Mouse (Mus musculus) brain, embryonic 14.5 days (tissue): ENCODE data around the gene Ppip5k1. TPM values are rescaled to one million over a fixed set of nuclear protein-coding genes. Genes with fewer than 3 reads are reported as not detected.

Experiments used
- DNase-seq: peaks from one replicate; pipeline ENCODE4 v3.0.0-alpha.2; 2011; ENCODE audit warnings: low read depth
- CTCF ChIP-seq: fragments of 200-500 bp; IDR thresholded peaks from 2 replicates; pipeline ENCODE4 v1.5.1; 2012; ENCODE audit warnings: inconsistent platforms, mild to moderate bottlenecking, moderate library complexity, borderline replicate concordance; ENCODE audit not compliant: insufficient read depth, insufficient read length; ENCODE audit errors: extremely low read depth
- POLR2A ChIP-seq: fragments of 200-500 bp; IDR thresholded peaks from 2 replicates; pipeline ENCODE4 v1.6.1; 2012; ENCODE audit warnings: mild to moderate bottlenecking, inconsistent platforms, borderline replicate concordance; ENCODE audit not compliant: poor library complexity, insufficient read depth, insufficient read length, severe bottlenecking; ENCODE audit errors: extremely low read depth
- polyA plus RNA-seq: library from polyadenylated mRNA; depleted of rRNA; stranded (reverse); fragments of >200 nt; gene quantifications from 2 replicates; pipeline ENCODE4 v1.2.3, GENCODE M21; 2012; rRNA removed

Gene Ppip5k1
- polyA plus RNA-seq, 1 experiment: 25.8 TPM

- DNase-seq: peak; percentile 99
Measured at GRCm38 (mm10) chr2:121271236-121271927, 83.8 kb downstream of the Ppip5k1 start, which contains the start of gene Trp53bp1. TSS of gene Trp53bp1 (minus strand) at chr2:121271407.

GRCm38 (mm10) chr2:121270521-121271235 lies 84.5 kb downstream of the Ppip5k1 start:
- peak; percentile 47 for DNase-seq
- TF ChIP-seq CTCF (no peak), POLR2A (no peak)

More at GRCm38 (mm10) chr2:121271236-121271927, 83.8 kb downstream of the Ppip5k1 start, which contains the start of gene Trp53bp1:
- TF ChIP-seq POLR2A: peak; percentile 60; the same call in 1 of the 2 replicates
- TF ChIP-seq CTCF: no peak

DNA sequence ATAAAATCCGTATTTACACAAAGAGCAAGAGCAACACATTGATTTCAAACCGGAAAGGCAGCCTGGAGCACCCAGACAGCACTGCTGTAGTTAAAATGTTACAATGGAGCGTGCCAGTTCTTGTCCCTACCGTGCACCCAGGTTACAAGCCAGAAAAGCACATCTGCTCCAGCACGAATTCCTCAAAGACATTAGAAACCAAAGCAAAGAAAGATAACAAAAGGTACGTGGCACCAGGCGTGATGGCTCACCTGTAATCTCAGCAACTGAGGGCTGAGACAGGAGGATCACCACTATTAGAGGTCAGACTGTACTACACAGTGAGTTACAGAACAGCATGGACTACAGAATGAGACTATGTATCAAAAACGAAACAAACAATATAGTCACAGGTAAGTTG lies 86.8 kb downstream of the Ppip5k1 start:
- DNase-seq: no peak
- TF ChIP-seq POLR2A (no peak), CTCF (no peak)

Other genes starting within 250 kb of the Ppip5k1 start
- gene Tgm7, start 245.6 kb downstream of the Ppip5k1 start, polyA plus RNA-seq: 0.04 and 0.05 TPM in 2 replicates
- 22.8 and 24.2 TPM in 2 replicates for gene Adal, start 215.0 kb downstream of the Ppip5k1 start, polyA plus RNA-seq
- gene Lcmt2, start 214.7 kb downstream of the Ppip5k1 start, polyA plus RNA-seq: 11.5 and 12.9 TPM in 2 replicates
- gene Tubgcp4, start 184.7 kb downstream of the Ppip5k1 start, polyA plus RNA-seq: 50.9 and 67.7 TPM in 2 replicates
- 4.9 and 6.3 TPM in 2 replicates for gene Zscan29, start 184.3 kb downstream of the Ppip5k1 start, polyA plus RNA-seq
- 142 and 175 TPM in 2 replicates for gene Trp53bp1, start 84.0 kb downstream of the Ppip5k1 start, polyA plus RNA-seq
- gene Map1a, start 65.8 kb downstream of the Ppip5k1 start, polyA plus RNA-seq: 13.7 and 23.4 TPM in 2 replicates
- 39.0 and 49.9 TPM in 2 replicates for gene Ckmt1, start 2.3 kb upstream of the Ppip5k1 start, polyA plus RNA-seq
- 0.04 TPM in 1 of 2 replicates, not detected in the other for gene Strc, start 31.8 kb upstream of the Ppip5k1 start, polyA plus RNA-seq
- 168 and 174 TPM in 2 replicates for gene Pdia3, start 58.4 kb upstream of the Ppip5k1 start, polyA plus RNA-seq
- gene Catsper2, start 58.4 kb upstream of the Ppip5k1 start, polyA plus RNA-seq: 6.6 and 6.8 TPM in 2 replicates
- 0.25 and 0.26 TPM in 2 replicates for gene Ell3, start 88.9 kb upstream of the Ppip5k1 start, polyA plus RNA-seq
- gene Serf2, start 93.8 kb upstream of the Ppip5k1 start, polyA plus RNA-seq: 296 and 465 TPM in 2 replicates
- gene Hypk, start 97.9 kb upstream of the Ppip5k1 start, polyA plus RNA-seq: 31.6 and 32.1 TPM in 2 replicates
- gene Serinc4, start 101.4 kb upstream of the Ppip5k1 start, polyA plus RNA-seq: 4.8 and 7.9 TPM in 2 replicates
- 17.2 and 28.0 TPM in 2 replicates for gene Mfap1b, start 118.7 kb upstream of the Ppip5k1 start, polyA plus RNA-seq
- 10.8 and 18.4 TPM in 2 replicates for gene Mfap1a, start 151.3 kb upstream of the Ppip5k1 start, polyA plus RNA-seq
- 7.7 and 10.6 TPM in 2 replicates for gene Wdr76, start 151.3 kb upstream of the Ppip5k1 start, polyA plus RNA-seq